Mouse (Mus musculus) liver, embryonic 14.5 days (tissue): ENCODE measurements at regions not wholly inside any gene's neighbourhood (a gene's known extent, or its start where the extent isn't known, plus 50 kb on each side); places are given as distances from the start of the nearest gene placed in this dataset.
"Not testable (repeated sequence)": the region's sequence is repeated elsewhere in the genome, so short reads cannot be mapped to it uniquely, and the experiment has no call there.

Experiments
- ATAC-seq: fragments of 200-750 bp; cut with Nextera tagmentation; 2 replicates; pipeline ENCODE4 v1.8.0; 2017; ENCODE audit warnings: moderate number of reproducible peaks, mild to moderate bottlenecking, moderate library complexity; ENCODE audit not compliant: insufficient read depth
- DNase-seq, 3 experiments: peaks; one replicate each; pipeline ENCODE4 v3.0.0-alpha.2; 2012 to 2013; ENCODE audit warnings: low read depth in 3 of 3, low spot score in 3 of 3
- H3K27ac ChIP-seq: fragments of 300-500 bp; sonication (generic); 2 replicates; pipeline ENCODE4 v1.5.1; 2014; ENCODE audit warnings: moderate library complexity, mild to moderate bottlenecking, control low read depth, inconsistent platforms
- H3K27me3 ChIP-seq: fragments of 300-500 bp; sonication (generic); 2 replicates; pipeline ENCODE4 v1.6.1; 2014; ENCODE audit warnings: mild to moderate bottlenecking, low read length, moderate library complexity; ENCODE audit not compliant: control insufficient read depth, insufficient read depth
- H3K36me3 ChIP-seq: fragments of 300-500 bp; sonication (generic); replicated peaks from 2 replicates; pipeline ENCODE4 v1.6.1; 2014; ENCODE audit warnings: low read depth; ENCODE audit not compliant: control insufficient read depth, insufficient read depth
- H3K4me1 ChIP-seq, 2 experiments: fragments of 200-500 bp in 1 of 2; fragments of 300-500 bp in 1 of 2; sonication (generic) in 1 of 2; replicated peaks; 2 replicates each; pipeline ENCODE4 v1.6.1; 2012 to 2014; ENCODE audit warnings: antibody characterized with exemption in 1 of 2, inconsistent platforms in 1 of 2, low read length in 1 of 2; ENCODE audit not compliant: control insufficient read depth in 2 of 2, insufficient read depth in 2 of 2
- H3K4me2 ChIP-seq: fragments of 300-500 bp; sonication (generic); 2 replicates; pipeline ENCODE4 v1.6.1; 2014; ENCODE audit warnings: low read depth, mild to moderate bottlenecking, control low read depth, moderate library complexity
- H3K4me3 ChIP-seq, 2 experiments: fragments of 200-500 bp in 1 of 2; fragments of 300-500 bp in 1 of 2; sonication (generic) in 1 of 2; 2 replicates each; pipeline ENCODE4 v1.5.1; 2012 to 2014; ENCODE audit warnings: low read depth in 2 of 2, low read length in 2 of 2, mild to moderate bottlenecking in 2 of 2, control low read depth in 1 of 2, inconsistent platforms in 1 of 2, moderate library complexity in 1 of 2; ENCODE audit not compliant: insufficient read depth in 1 of 2
- H3K9ac ChIP-seq: fragments of 300-500 bp; sonication (generic); replicated peaks from 2 replicates; pipeline ENCODE4 v1.6.1; 2014; ENCODE audit warnings: mild to moderate bottlenecking, control low read depth, moderate library complexity
- H3K9me3 ChIP-seq: fragments of 300-500 bp; sonication (generic); 2 replicates; pipeline ENCODE4 v1.6.1; 2016; ENCODE audit warnings: low read length, mixed read lengths; ENCODE audit not compliant: control insufficient read depth
- WGBS: fragments of 180-500 bp; shearing (Covaris S2); extraction: QIAGEN DNeasy Blood & Tissue Kit; methylation state at CpG from one replicate; pipeline ENCODE4 v1.1.7; 2014; ENCODE audit not compliant: insufficient replicate concordance; 5-methylcytosine and 5-hydroxymethylcytosine counted together

- not testable (repeated sequence) for H3K4me3 ChIP-seq, H3K4me2 ChIP-seq, DNase-seq, H3K27ac ChIP-seq, H3K9me3 ChIP-seq, H3K36me3 ChIP-seq, H3K27me3 ChIP-seq, H3K4me1 ChIP-seq, ATAC-seq, H3K9ac ChIP-seq
- no CpG with 5 or more reads among the region's 5 CpGs for WGBS
Observed at GRCm38 (mm10) chr14:52920138-52920537, 424.6 kb upstream of the Olfr1507 start.

GRCm38 (mm10) chr14:52913814-52914213 lies 418.3 kb upstream of the Olfr1507 start:
- not testable (repeated sequence) for H3K4me2 ChIP-seq, H3K9me3 ChIP-seq, H3K27me3 ChIP-seq, H3K27ac ChIP-seq, H3K36me3 ChIP-seq, ATAC-seq, H3K9ac ChIP-seq, DNase-seq, H3K4me3 ChIP-seq, H3K4me1 ChIP-seq
- WGBS, result no CpG with 5 or more reads among the region's 1 CpGs

GRCm38 (mm10) chr14:52899629-52900028 lies 404.1 kb upstream of the Olfr1507 start:
- not testable (repeated sequence) for ATAC-seq, H3K27ac ChIP-seq, H3K4me1 ChIP-seq, H3K27me3 ChIP-seq, H3K9me3 ChIP-seq, DNase-seq, H3K9ac ChIP-seq, H3K36me3 ChIP-seq, H3K4me2 ChIP-seq, H3K4me3 ChIP-seq
- WGBS, result no CpG with 5 or more reads among the region's 3 CpGs

GRCm38 (mm10) chr14:52898310-52898709 lies 402.8 kb upstream of the Olfr1507 start:
- DNase-seq, H3K9ac ChIP-seq: not testable (repeated sequence)

GRCm38 (mm10) chr14:52879978-52880377 lies 384.4 kb upstream of the Olfr1507 start:
- H3K36me3 ChIP-seq, DNase-seq, H3K4me3 ChIP-seq, H3K9me3 ChIP-seq, H3K4me2 ChIP-seq, ATAC-seq, H3K9ac ChIP-seq, H3K4me1 ChIP-seq, H3K27me3 ChIP-seq, H3K27ac ChIP-seq: not testable (repeated sequence)
- WGBS, result no CpG with 5 or more reads among the region's 3 CpGs

More at GRCm38 (mm10) chr14:52898310-52898709, 402.8 kb upstream of the Olfr1507 start:
- not testable (repeated sequence) for ATAC-seq, H3K27me3 ChIP-seq, H3K4me1 ChIP-seq, H3K9me3 ChIP-seq, H3K4me2 ChIP-seq, H3K27ac ChIP-seq, H3K4me3 ChIP-seq, H3K36me3 ChIP-seq

GRCm38 (mm10) chr14:52863841-52864240 lies 368.3 kb upstream of the Olfr1507 start:
- not testable (repeated sequence) for H3K27me3 ChIP-seq, H3K9me3 ChIP-seq, ATAC-seq, H3K4me1 ChIP-seq, DNase-seq, H3K36me3 ChIP-seq, H3K9ac ChIP-seq, H3K27ac ChIP-seq, H3K4me3 ChIP-seq, H3K4me2 ChIP-seq
- WGBS, result no CpG with 5 or more reads among the region's 3 CpGs

GRCm38 (mm10) chr14:52863107-52863506 lies 367.6 kb upstream of the Olfr1507 start:
- ATAC-seq, DNase-seq: not testable (repeated sequence)

GRCm38 (mm10) chr14:52862491-52862890 lies 366.9 kb upstream of the Olfr1507 start:
- H3K9me3 ChIP-seq, H3K27ac ChIP-seq, H3K4me1 ChIP-seq, ATAC-seq, H3K9ac ChIP-seq, H3K4me3 ChIP-seq, DNase-seq, H3K27me3 ChIP-seq, H3K36me3 ChIP-seq, H3K4me2 ChIP-seq: not testable (repeated sequence)
- 80% methylated on average over 6 of the region's 20 CpGs for WGBS

More at GRCm38 (mm10) chr14:52863107-52863506, 367.6 kb upstream of the Olfr1507 start:
- not testable (repeated sequence) for H3K9me3 ChIP-seq, H3K27ac ChIP-seq, H3K4me2 ChIP-seq, H3K4me3 ChIP-seq, H3K9ac ChIP-seq, H3K4me1 ChIP-seq, H3K36me3 ChIP-seq, H3K27me3 ChIP-seq
